Comparison of ENCODE assay signal across 7 mouse cellular contexts in the genomic region with DNA sequence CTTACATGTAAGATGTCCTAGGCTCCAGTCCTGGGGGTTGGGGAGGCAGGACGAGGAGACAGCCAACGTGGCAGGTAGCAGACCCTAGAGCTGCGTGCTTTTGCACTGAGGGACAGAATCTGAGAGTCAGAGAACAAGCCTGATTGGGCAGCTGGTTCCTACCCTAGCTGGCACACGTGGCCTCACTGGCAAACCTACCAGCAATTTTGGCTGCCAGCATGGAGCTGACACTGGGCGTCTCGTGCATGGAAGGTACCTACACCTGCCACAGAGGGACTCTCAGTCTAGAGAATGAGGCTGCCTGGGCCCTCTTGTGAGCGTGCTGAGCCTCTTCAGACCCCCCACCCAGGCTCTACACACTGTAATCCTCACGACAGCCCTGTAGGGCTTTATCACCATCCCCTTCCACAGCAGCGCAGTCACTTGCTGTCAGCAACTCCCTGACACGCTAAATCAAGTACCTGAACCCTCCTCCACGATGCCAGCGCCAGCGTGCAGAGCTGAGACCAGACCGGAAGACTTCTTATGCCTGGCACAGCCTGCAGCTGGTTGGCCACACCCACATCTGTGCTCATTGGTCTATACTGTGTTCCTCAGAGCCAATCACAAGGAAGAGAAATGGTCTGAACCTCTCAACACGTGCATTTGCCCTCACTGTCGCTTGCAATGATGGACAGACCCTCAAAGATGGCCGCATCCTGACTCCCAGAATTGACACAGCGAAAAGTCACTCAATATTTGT. TPM values are rescaled to one million over a fixed set of nuclear protein-coding genes. Genes with fewer than 3 reads are reported as not detected.
DNase-seq lines count a peak whose midpoint lies in the region; ATAC-seq and TF ChIP-seq lines count a peak whose summit lies in the region.

No protein-coding gene starts in this region.

- no peak for TF ChIP-seq EP300 in stomach, postnatal 0 days (optimal IDR thresholded peaks at IDR 0.05)

- H3K9me3 ChIP-seq in stomach, embryonic 14.5 days (ENCODE audit: control insufficient read depth, low read depth, low read length) = no peaks in the 10 kb centered on the region
- no peaks in the 10 kb centered on the region for H3K9me3 ChIP-seq in stomach, postnatal 0 days (ENCODE audit: control insufficient read depth, low read length)
- H3K9me3 ChIP-seq in hindbrain, embryonic 15.5 days = no peaks in the 10 kb centered on the region

- 0 out of 2 replicates have a peak overlapping the region, but pooled peaks have one; percentile 2 for H3K4me2 ChIP-seq in stomach, embryonic 14.5 days (replicated peaks; ENCODE audit: low read depth, low read length)
- H3K4me2 ChIP-seq in stomach, postnatal 0 days (replicated peaks; ENCODE audit: low read depth) = no peak overlapping the region
- H3K4me2 ChIP-seq in hindbrain, embryonic 15.5 days = peak overlapping the region; percentile 52

- TF ChIP-seq CTCF in stomach, postnatal 0 days (IDR thresholded peaks at IDR 0.05; ENCODE audit: low read depth) = no peak

- no peak for DNase-seq in stomach, postnatal 0 days (ENCODE audit: low spot score)
- peak; percentile 59 for DNase-seq in embryo, embryonic 10.5 days (ENCODE audit: low spot score)
- DNase-seq in right cerebral cortex, postnatal 36 days (ENCODE audit: low spot score in 2 of 2) = peak; percentile 43 to 61

- no peaks in the 10 kb centered on the region for H3K27me3 ChIP-seq in stomach, embryonic 14.5 days (ENCODE audit: control insufficient read depth, insufficient read depth, low read length)
- no peaks in the 10 kb centered on the region for H3K27me3 ChIP-seq in stomach, postnatal 0 days (ENCODE audit: control insufficient read depth, insufficient read depth, low read length)
- H3K27me3 ChIP-seq in hindbrain, embryonic 15.5 days = no peaks in the 10 kb centered on the region

- H3K9ac ChIP-seq in stomach, embryonic 14.5 days (replicated peaks; ENCODE audit: low read depth, low read length) = no peak overlapping the region
- no peak overlapping the region for H3K9ac ChIP-seq in stomach, postnatal 0 days (ENCODE audit: low read length)
- H3K9ac ChIP-seq in hindbrain, embryonic 15.5 days = 0 out of 2 replicates have a peak overlapping the region, but pooled peaks have one; percentile 14

- H3K4me3 ChIP-seq in stomach, embryonic 14.5 days (ENCODE audit: low read depth, low read length) = no peak overlapping the region
- no peak overlapping the region for H3K4me3 ChIP-seq in stomach, postnatal 0 days (ENCODE audit: low read depth, low read length)
- H3K4me3 ChIP-seq in hindbrain, embryonic 15.5 days = peak overlapping the region; percentile 24

- ATAC-seq in stomach, embryonic 14.5 days (ENCODE audit: insufficient number of reproducible peaks, insufficient read depth, low FRiP score, low read depth) = 0 out of 2 replicates have a peak, but pooled peaks have one; percentile 37
- no peak for ATAC-seq in stomach, postnatal 0 days (ENCODE audit: low FRiP score, low TSS enrichment)
- ATAC-seq in hindbrain, embryonic 15.5 days (ENCODE audit: low FRiP score, low read depth) = peak; percentile 94
- ATAC-seq in megakaryocyte progenitor cell, adult 5-6 weeks (replicated peaks; ENCODE audit: poor library complexity) = peak; percentile 70
- no peak for ATAC-seq in erythroblast, adult 5-6 weeks (replicated peaks; ENCODE audit: low FRiP score, poor library complexity, severe bottlenecking)

- H3K36me3 ChIP-seq in stomach, embryonic 14.5 days (ENCODE audit: control insufficient read depth, insufficient read depth, low read length) = no peaks in the 10 kb centered on the region
- no peaks in the 10 kb centered on the region for H3K36me3 ChIP-seq in stomach, postnatal 0 days (ENCODE audit: control insufficient read depth, insufficient read depth, low read length)
- H3K36me3 ChIP-seq in hindbrain, embryonic 15.5 days = no peaks in the 10 kb centered on the region

- no peak overlapping the region for H3K27ac ChIP-seq in stomach, embryonic 14.5 days (ENCODE audit: low read length)
- no peak overlapping the region for H3K27ac ChIP-seq in stomach, postnatal 0 days (replicated peaks)
- H3K27ac ChIP-seq in hindbrain, embryonic 15.5 days (replicated peaks) = peak overlapping the region; percentile 35; the same call in 1 of the 2 replicates

- no peaks in the 10 kb centered on the region for H3K4me1 ChIP-seq in stomach, embryonic 14.5 days (ENCODE audit: control insufficient read depth, insufficient read depth, low read length)
- H3K4me1 ChIP-seq in stomach, postnatal 0 days (replicated peaks; ENCODE audit: control insufficient read depth, insufficient read depth) = no peaks in the 10 kb centered on the region
- H3K4me1 ChIP-seq in hindbrain, embryonic 15.5 days (replicated peaks) = peaks cover 16% of the 10 kb centered on the region

- 50% methylated on average over 18 of the region's 18 CpGs for WGBS in stomach, embryonic 14.5 days
- 56% methylated on average over 18 of the region's 18 CpGs for WGBS in stomach, postnatal 0 days
- WGBS in hindbrain, embryonic 15.5 days = 48% methylated on average over 18 of the region's 18 CpGs

RNA-seq across cellular contexts. Expression of a gene that starts 6.9 kb away (rescaled TPM):
- 3.6 and 3.7 TPM in 2 replicates for polyA plus RNA-seq in stomach, embryonic 14.5 days (2014; fragmentation: Nextera tagmentation; extraction: Ambion mirVana)
- polyA plus RNA-seq in stomach, postnatal 0 days (2015; fragmentation: Nextera tagmentation; extraction: Ambion mirVana) = 2.0 and 2.6 TPM in 2 replicates
- polyA plus RNA-seq in hindbrain, embryonic 15.5 days (2015; fragmentation: Nextera tagmentation; extraction: Ambion mirVana) = 2.0 and 4.4 TPM in 2 replicates
- total RNA-seq in megakaryocyte progenitor cell, adult 5-6 weeks (2015) = 0.85 and 0.94 TPM in 2 replicates
- total RNA-seq in megakaryocyte progenitor cell, adult 5-6 weeks (2017) = not detected in 2 replicates
- total RNA-seq in erythroblast, adult 5-6 weeks (2015; ENCODE audit: low replicate concordance) = 1.5 TPM in 2 replicates
- total RNA-seq in erythroblast, adult 5-6 weeks (2017; ENCODE audit: low replicate concordance) = 0.51 and 0.70 TPM in 2 replicates

Comparison
In these comparisons a context has a peak if more than half of its experiments do, and no peak if none do; other contexts are left out.
1. ATAC-seq: peak in stomach, embryonic 14.5 days (single experiment), hindbrain, embryonic 15.5 days (single experiment) and megakaryocyte progenitor cell, adult 5-6 weeks (single experiment); none in stomach, postnatal 0 days (single experiment) and erythroblast, adult 5-6 weeks (single experiment).